Mouse (Mus musculus) layer of hippocampus, adult 2 months (tissue): Measurements from ENCODE around the gene Farp1. TPM values are rescaled to one million over a fixed set of nuclear protein-coding genes. Genes with fewer than 3 reads are reported as not detected.

ENCODE experiments used
- DNase-seq, 2 experiments: peaks; one replicate each; pipeline ENCODE4 v3.0.0; 2022; ENCODE audit warnings: low spot score in 2 of 2
- H3K27ac ChIP-seq: fragments of 200-600 bp; 2 replicates; pipeline ENCODE4 v1.8.1; 2022
- H3K4me3 ChIP-seq: fragments of 200-600 bp; 2 replicates; pipeline ENCODE4 v1.8.1; 2022; ENCODE audit warnings: mild to moderate bottlenecking
- CTCF ChIP-seq: fragments of 200-600 bp; conservative IDR thresholded peaks from 2 replicates; pipeline ENCODE4 v1.8.1; 2022; ENCODE audit warnings: antibody characterized with exemption, mild to moderate bottlenecking, moderate library complexity
- total RNA-seq, 2 experiments: library from RNA; stranded (reverse); gene quantifications; 2 replicates each; pipeline ENCODE4 v1.2.3; 2021

Gene Farp1
- total RNA-seq, 2 experiments from 2014 or later: 102 TPM

DNA sequence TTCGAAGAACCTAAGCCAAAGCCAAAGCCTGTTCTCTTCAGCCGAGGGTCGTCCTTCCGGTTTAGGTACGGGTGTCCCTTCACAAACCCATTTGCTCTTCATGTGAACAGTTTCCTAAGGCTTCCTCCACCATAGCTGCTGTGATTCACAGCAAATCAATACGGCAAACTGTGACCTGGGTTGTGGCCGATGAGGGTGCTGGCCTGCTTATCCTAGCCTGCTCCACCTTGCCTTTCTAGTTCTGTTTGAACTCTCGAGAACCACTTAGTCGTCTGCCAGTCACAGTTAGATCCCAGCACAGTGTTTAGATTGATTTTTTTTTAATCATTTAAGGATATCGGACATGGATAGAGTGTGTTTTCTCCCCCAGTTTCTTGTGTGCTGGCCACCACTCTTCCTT, 203.7 kb downstream of the Farp1 start:
- TF ChIP-seq CTCF: no peak
- Histone ChIP-seq H3K4me3 (no peak overlapping the region), H3K27ac (no peak overlapping the region)
- DNase-seq: no peak

GRCm38 (mm10) chr14:121239386-121239785, 204.4 kb downstream of the Farp1 start:
- Histone ChIP-seq H3K27ac (no peak overlapping the region), H3K4me3 (no peak overlapping the region)
- DNase-seq: no peak
- TF ChIP-seq CTCF: no peak

DNA sequence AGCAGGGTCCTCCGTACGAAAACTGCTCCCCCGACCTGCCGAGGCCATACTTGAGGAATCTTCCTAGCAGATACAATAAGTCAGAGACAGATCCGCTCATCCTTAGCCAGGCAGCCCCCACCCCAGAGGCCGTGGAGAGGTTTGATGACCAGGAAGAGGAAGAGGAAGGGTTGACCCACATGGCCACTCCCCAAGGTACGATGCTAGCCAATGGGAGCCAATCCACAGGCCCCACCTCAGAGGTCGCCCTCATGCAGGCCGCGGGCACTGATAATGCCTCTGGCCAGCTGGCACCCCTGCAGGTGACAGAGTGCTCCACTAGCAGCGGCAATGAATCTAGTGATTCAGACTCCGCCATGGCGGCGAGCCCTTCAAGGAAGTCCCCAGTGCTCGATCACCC, 209.1 kb downstream of the Farp1 start:
- TF ChIP-seq CTCF: no peak
- no peak for DNase-seq
- Histone ChIP-seq H3K27ac (no peak overlapping the region), H3K4me3 (no peak overlapping the region)

GRCm38 (mm10) chr14:121246048-121246731, 211.2 kb downstream of the Farp1 start:
- no peak overlapping the region for H3K4me3 ChIP-seq
- TF ChIP-seq CTCF: no peak
- peak in 1 of 2 experiments; percentile 36 for DNase-seq
- no peak overlapping the region for H3K27ac ChIP-seq

GRCm38 (mm10) chr14:121247287-121247686, 212.3 kb downstream of the Farp1 start:
- DNase-seq: no peak
- no peak for TF ChIP-seq CTCF
- Histone ChIP-seq H3K27ac (no peak overlapping the region), H3K4me3 (no peak overlapping the region)

GRCm38 (mm10) chr14:121248346-121248745, 213.3 kb downstream of the Farp1 start:
- no peak overlapping the region for H3K4me3 ChIP-seq
- no peak overlapping the region for H3K27ac ChIP-seq
- TF ChIP-seq CTCF: no peak
- no peak for DNase-seq

DNA sequence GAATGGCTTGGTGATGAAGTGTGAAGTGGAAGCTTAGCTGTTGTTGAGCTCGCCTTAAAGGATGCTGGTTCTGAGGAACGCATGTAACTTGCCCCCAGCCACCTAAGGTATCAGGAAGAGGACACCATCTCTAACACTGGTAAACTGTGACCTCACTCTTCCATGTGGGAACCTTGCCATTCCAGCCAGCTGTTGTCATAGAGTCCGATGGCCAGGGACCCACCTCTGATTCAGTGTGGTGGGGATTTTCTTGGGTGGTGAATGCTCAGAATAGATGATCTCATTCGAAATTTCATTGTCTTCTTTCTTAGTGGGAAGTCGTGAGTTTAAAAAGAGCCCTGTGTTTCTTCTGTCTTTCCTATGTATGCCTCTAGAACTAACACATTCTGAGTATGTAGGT, 216.1 kb downstream of the Farp1 start:
- TF ChIP-seq CTCF: no peak
- peak overlapping the region; percentile 12; the same call in 1 of the 2 replicates for H3K27ac ChIP-seq
- no peak for DNase-seq

DNA sequence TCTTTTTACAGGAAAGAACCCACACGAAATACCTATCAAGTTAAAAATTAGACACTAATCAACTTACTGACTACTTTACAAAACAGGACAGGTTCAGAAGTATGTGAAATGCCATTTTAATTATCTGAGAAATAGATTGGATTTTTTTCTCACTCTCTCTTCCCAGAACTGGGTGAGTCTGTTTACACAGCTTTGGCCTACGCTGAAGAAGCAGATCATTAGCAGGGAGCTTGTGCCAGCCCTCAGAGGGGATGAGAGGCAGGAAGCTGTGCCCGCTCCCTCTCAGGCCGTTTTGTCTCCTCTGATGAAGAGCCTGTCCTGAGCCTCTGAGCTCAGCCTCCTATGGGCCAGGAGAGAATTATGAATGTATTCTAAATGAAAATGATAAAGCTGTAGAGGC, 216.7 kb downstream of the Farp1 start:
- no peak overlapping the region for H3K4me3 ChIP-seq
- peak overlapping the region; percentile 12; the same call in 1 of the 2 replicates for H3K27ac ChIP-seq
- TF ChIP-seq CTCF: no peak
- DNase-seq: no peak

More for the DNA sequence above, 216.1 kb downstream of the Farp1 start:
- no peak overlapping the region for H3K4me3 ChIP-seq

GRCm38 (mm10) chr14:121252542-121252941, 217.5 kb downstream of the Farp1 start:
- Histone ChIP-seq H3K27ac (no peak overlapping the region; the same call in 1 of the 2 replicates), H3K4me3 (no peak overlapping the region)
- no peak for TF ChIP-seq CTCF
- DNase-seq: no peak

GRCm38 (mm10) chr14:121254869-121255268, 219.9 kb downstream of the Farp1 start:
- H3K27ac ChIP-seq: no peak overlapping the region
- H3K4me3 ChIP-seq: no peak overlapping the region

GRCm38 (mm10) chr14:121255469-121255868, 220.5 kb downstream of the Farp1 start:
- TF ChIP-seq CTCF: no peak
- no peak overlapping the region for H3K27ac ChIP-seq

More at GRCm38 (mm10) chr14:121254869-121255268, 219.9 kb downstream of the Farp1 start:
- DNase-seq: no peak
- TF ChIP-seq CTCF: no peak

GRCm38 (mm10) chr14:121256896-121257295, 221.9 kb downstream of the Farp1 start:
- Histone ChIP-seq H3K27ac (no peak overlapping the region), H3K4me3 (no peak overlapping the region)
- no peak for DNase-seq
- no peak for TF ChIP-seq CTCF

More at GRCm38 (mm10) chr14:121255469-121255868, 220.5 kb downstream of the Farp1 start:
- DNase-seq: no peak
- H3K4me3 ChIP-seq: no peak overlapping the region

DNA sequence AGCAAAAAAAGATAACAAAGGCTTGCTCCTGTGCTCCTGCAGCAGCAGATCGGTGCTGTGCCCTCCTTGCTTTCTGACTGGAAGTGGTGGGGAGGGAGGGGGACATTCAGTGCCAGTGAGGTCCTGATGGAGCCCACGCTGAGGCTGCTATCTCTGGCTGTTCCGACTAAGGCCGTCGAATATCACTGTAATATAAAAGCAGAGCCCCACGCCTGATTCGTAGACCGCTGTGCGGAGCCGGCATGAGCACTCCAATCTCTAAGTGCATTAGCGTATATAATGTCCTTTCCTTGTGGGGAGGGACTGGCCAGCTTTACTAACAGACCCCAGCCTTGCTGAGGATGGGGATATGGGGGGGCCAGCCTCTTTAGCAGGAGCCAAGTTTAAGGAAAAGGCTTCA, 224.3 kb downstream of the Farp1 start:
- H3K4me3 ChIP-seq: no peak overlapping the region

DNA sequence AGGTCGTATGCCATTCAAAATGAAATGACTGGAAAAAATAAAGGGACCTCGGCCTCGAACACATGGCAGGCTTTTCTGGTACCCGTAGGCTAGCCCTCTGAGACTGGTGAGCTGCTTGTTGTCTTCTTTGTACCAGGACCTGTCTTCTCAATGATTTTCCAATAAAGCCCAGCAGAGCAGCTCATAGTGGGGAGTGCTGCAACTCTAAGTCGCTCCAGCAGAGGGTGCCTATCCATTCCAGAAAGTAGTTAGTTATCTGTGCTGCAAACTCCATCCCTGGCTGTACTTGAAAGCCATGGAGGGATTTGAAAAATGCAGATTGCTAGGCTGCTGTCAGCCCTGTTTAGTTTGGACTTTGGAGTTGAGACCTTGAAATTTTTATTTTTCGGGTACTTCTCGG, 224.8 kb downstream of the Farp1 start:
- peak; percentile 88 for TF ChIP-seq CTCF
- DNase-seq: peak; percentile 55 to 69
- Histone ChIP-seq H3K27ac (no peak overlapping the region), H3K4me3 (no peak overlapping the region)

More for the DNA sequence above, 224.3 kb downstream of the Farp1 start:
- H3K27ac ChIP-seq: no peak overlapping the region
- no peak for TF ChIP-seq CTCF
- no peak for DNase-seq
